Mouse (Mus musculus) testis, adult 2 months (tissue): ENCODE results near the gene Pop5.

ENCODE experiments used
- CTCF ChIP-seq: fragments of 200-500 bp; IDR thresholded peaks from 2 replicates; pipeline ENCODE4 v1.5.1; 2012; ENCODE audit warnings: low read depth, mild to moderate bottlenecking, inconsistent platforms, low read length, moderate library complexity; ENCODE audit not compliant: control insufficient read depth, insufficient read depth, insufficient replicate concordance
- POLR2A ChIP-seq: fragments of 200-500 bp; IDR thresholded peaks from 2 replicates; pipeline ENCODE4 v1.6.1; 2012; ENCODE audit warnings: low read depth, mild to moderate bottlenecking, inconsistent platforms, low read length, moderate library complexity; ENCODE audit not compliant: control insufficient read depth

DNA sequence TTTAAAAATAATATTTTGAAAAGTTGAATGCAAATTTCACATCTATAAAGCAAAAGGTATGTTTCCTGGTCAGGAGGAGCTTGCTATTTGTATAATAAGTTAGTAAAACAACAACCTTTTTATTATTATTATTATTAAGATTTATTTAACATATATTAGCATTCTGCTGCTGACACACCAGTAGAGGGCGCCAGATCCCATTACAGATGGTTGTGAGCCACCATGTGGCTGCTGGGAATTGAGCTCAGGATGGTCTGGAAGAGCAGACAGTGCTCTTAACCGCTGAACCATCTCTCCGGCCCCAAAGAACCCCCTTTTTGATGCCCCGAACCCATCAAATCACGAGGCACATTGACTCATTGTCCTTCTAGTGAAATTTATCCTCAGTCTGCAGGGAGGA is 28.4 kb upstream of the Pop5 start:
- TF ChIP-seq POLR2A, result no peak
- no peak for TF ChIP-seq CTCF
